Mouse (Mus musculus): ENCODE results near the gene 4930503B20Rik.

DNA sequence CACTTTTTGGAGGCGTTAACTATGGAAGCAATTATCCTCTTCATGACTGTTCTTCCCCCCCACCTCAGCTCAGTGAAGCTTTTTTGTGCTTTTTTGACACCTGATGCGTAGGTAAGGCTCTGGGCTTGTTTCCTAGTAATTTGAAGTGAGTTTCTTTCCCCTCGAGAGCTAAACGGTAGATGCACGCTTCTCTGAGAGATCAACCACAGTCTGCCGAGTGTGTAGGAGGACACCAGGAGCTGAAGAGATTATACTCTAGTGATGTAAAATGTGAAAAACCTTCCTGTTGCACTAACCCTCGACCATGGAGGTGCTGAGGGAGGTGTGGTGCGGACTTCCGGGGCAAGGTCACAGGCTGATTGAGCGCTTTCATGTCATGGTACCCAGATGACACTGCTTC, 31.0 kb downstream of the 4930503B20Rik start:
- no peak for TF ChIP-seq TAL1 (IDR thresholded peaks at IDR 0.05; ENCODE audit: low read length)
- no peak for TF ChIP-seq GATA1 (IDR thresholded peaks at IDR 0.05; ENCODE audit: low read length)
